Mouse (Mus musculus) midbrain, postnatal 0 days (tissue): ENCODE measurements around the gene Cdh22. TPM values are rescaled to one million over a fixed set of nuclear protein-coding genes. Genes with fewer than 3 reads are reported as not detected.

Experiments used
- ATAC-seq: fragments of 200-750 bp; cut with Nextera tagmentation; 2 replicates; pipeline ENCODE4 v1.8.0; 2017; ENCODE audit warnings: moderate number of reproducible peaks, mild to moderate bottlenecking, moderate TSS enrichment, moderate library complexity; ENCODE audit not compliant: low FRiP score
- DNase-seq: peaks from one replicate; pipeline ENCODE4 v3.0.0-alpha.2; 2015; ENCODE audit warnings: low spot score
- H3K27ac ChIP-seq: fragments of 300-500 bp; sonication (generic); 2 replicates; pipeline ENCODE4 v1.5.1; 2014; ENCODE audit warnings: low read depth, mild to moderate bottlenecking, low read length, mixed read lengths
- H3K27me3 ChIP-seq: fragments of 300-500 bp; sonication (generic); 2 replicates; pipeline ENCODE4 v1.6.1; 2014; ENCODE audit warnings: low read length, control low read depth, mixed read lengths; ENCODE audit not compliant: insufficient read depth
- H3K36me3 ChIP-seq: fragments of 300-500 bp; sonication (generic); 2 replicates; pipeline ENCODE4 v1.6.1; 2014; ENCODE audit warnings: low read length, control low read depth, mixed read lengths; ENCODE audit not compliant: insufficient read depth
- H3K4me1 ChIP-seq: fragments of 300-500 bp; sonication (generic); 2 replicates; pipeline ENCODE4 v1.6.1; 2014; ENCODE audit warnings: mild to moderate bottlenecking, control low read depth, antibody characterized with exemption, low read length, mixed read lengths; ENCODE audit not compliant: insufficient read depth
- H3K4me2 ChIP-seq: fragments of 300-500 bp; sonication (generic); 2 replicates; pipeline ENCODE4 v1.6.1; 2014; ENCODE audit warnings: low read depth, mild to moderate bottlenecking, low read length, mixed read lengths; ENCODE audit not compliant: poor library complexity, severe bottlenecking
- H3K4me3 ChIP-seq: fragments of 300-500 bp; sonication (generic); 2 replicates; pipeline ENCODE4 v1.5.1; 2014; ENCODE audit warnings: low read depth, mild to moderate bottlenecking, low read length, moderate library complexity
- H3K9ac ChIP-seq: fragments of 300-500 bp; sonication (generic); replicated peaks from 2 replicates; pipeline ENCODE4 v1.6.1; 2014; ENCODE audit warnings: mild to moderate bottlenecking, low read length, moderate library complexity, mixed read lengths; ENCODE audit not compliant: poor library complexity, severe bottlenecking
- H3K9me3 ChIP-seq: fragments of 300-500 bp; sonication (generic); 2 replicates; pipeline ENCODE4 v1.6.1; 2016; ENCODE audit warnings: low read length, control low read depth
- CTCF ChIP-seq: IDR thresholded peaks from 2 replicates; pipeline ENCODE4 v1.5.1; 2016; ENCODE audit warnings: antibody characterized with exemption, mild to moderate bottlenecking
- WGBS: fragments of 180-500 bp; shearing (Covaris S2); extraction: QIAGEN DNeasy Blood & Tissue Kit; methylation state at CpG from one replicate; pipeline ENCODE4 v1.1.7; 2014; 5-methylcytosine and 5-hydroxymethylcytosine counted together
- polyA plus RNA-seq: library from polyadenylated mRNA; unstranded; fragments of >200 nt; fragmentation: Nextera tagmentation; extraction: Ambion mirVana; gene quantifications from 2 replicates; pipeline ENCODE4 v1.2.1, GENCODE M21; 2015
- total RNA-seq: library from RNA; depleted of rRNA; stranded (reverse); fragments of >200 nt; gene quantifications from 2 replicates; pipeline ENCODE4 v1.2.3, GENCODE M21; 2014

Gene Cdh22
- total and polyA plus RNA-seq, 2 experiments from 2014 or later = 23.2 to 47.9 TPM

DNA sequence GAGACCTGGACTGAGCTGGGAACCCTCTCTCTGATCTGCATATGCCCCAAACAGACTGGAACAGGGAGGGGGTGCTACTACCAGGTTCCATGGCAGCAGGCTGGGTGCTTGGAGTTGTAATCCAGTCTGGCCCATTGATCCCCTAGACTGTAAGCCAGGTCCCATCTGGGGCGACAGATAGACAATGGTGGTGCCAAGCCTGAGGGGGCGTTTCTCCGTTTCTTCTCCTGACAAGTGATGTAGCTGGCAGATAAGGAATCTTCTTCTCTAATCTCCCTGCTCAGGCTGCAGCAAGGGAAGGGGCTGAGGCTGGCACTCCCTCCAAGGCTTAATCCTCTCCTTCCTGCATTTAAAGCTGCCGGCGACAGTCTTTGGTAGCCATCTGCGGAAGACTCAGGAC lies 37.1 kb downstream of the Cdh22 start:
- Histone ChIP-seq H3K27ac (no peak overlapping the region), H3K9me3 (no peaks in the 10 kb centered on the region), H3K4me1 (peaks cover 22% of the 10 kb centered on the region), H3K4me3 (no peak overlapping the region), H3K27me3 (no peaks in the 10 kb centered on the region; the same call in 1 of the 2 replicates), H3K4me2 (no peak overlapping the region), H3K36me3 (no peaks in the 10 kb centered on the region), H3K9ac (no peak overlapping the region)
- DNase-seq = no peak
- no peak for ATAC-seq
- 28% methylated on average over 6 of the region's 6 CpGs for WGBS
- TF ChIP-seq CTCF = no peak

- no peaks in the 10 kb centered on the region for H3K9me3 ChIP-seq
- H3K4me2 ChIP-seq = peak overlapping the region; percentile 18; the same call in 1 of the 2 replicates
- peak overlapping the region; percentile 59; the same call in 1 of the 2 replicates for H3K27ac ChIP-seq
- H3K4me3 ChIP-seq = no peak overlapping the region
- no peak for TF ChIP-seq CTCF
- peak; percentile 73 for DNase-seq
- H3K36me3 ChIP-seq = no peaks in the 10 kb centered on the region
- ATAC-seq = peak; percentile 68
- WGBS = 6% methylated on average over 32 of the region's 32 CpGs
- no peaks in the 10 kb centered on the region; the same call in 1 of the 2 replicates for H3K27me3 ChIP-seq
- H3K4me1 ChIP-seq = peaks cover 10% of the 10 kb centered on the region
- H3K9ac ChIP-seq = 0 out of 2 replicates have a peak overlapping the region, but pooled peaks have one; percentile 29
These were observed 39.1 kb downstream of the Cdh22 start for GRCm38 (mm10) chr2:165195411-165196182.

DNA sequence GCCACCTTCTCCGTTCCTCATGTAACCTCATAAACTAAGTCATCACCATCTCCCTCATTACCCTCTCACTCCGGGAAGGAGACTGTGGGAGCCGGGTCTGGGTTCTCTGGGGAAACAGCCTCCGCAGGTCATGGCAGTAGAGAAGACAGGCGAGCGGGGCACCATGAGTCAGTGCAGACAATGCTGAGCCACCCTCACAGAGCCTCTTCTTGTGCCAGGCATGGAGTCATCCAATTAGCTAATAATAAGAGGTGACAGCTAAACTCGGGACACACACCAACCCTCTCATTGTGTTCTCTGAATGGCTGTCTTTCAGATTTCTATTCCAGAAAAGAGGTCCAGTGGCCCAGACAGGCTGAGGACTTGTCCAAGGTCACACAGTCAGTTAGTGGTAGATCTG lies 43.2 kb downstream of the Cdh22 start:
- no peak overlapping the region for H3K4me3 ChIP-seq
- no peaks in the 10 kb centered on the region; the same call in none of the 2 replicates for H3K27me3 ChIP-seq
- H3K4me2 ChIP-seq = no peak overlapping the region
- DNase-seq = no peak
- H3K9ac ChIP-seq = no peak overlapping the region
- peaks cover 10% of the 10 kb centered on the region for H3K4me1 ChIP-seq
- WGBS = 53% methylated on average over 7 of the region's 7 CpGs
- H3K27ac ChIP-seq = no peak overlapping the region
- no peak for ATAC-seq
- no peaks in the 10 kb centered on the region for H3K36me3 ChIP-seq
- TF ChIP-seq CTCF = no peak
- H3K9me3 ChIP-seq = no peaks in the 10 kb centered on the region

- Histone ChIP-seq H3K9ac (no peak overlapping the region), H3K4me1 (no peaks in the 10 kb centered on the region), H3K27me3 (no peaks in the 10 kb centered on the region; the same call in 1 of the 2 replicates), H3K27ac (no peak overlapping the region), H3K36me3 (no peaks in the 10 kb centered on the region), H3K4me2 (no peak overlapping the region), H3K9me3 (no peaks in the 10 kb centered on the region), H3K4me3 (no peak overlapping the region)
- DNase-seq (no peak), ATAC-seq (no peak)
- no peak for TF ChIP-seq CTCF
- 76% methylated on average over 3 of the region's 3 CpGs for WGBS
These were observed 45.1 kb downstream of the Cdh22 start for GRCm38 (mm10) chr2:165189546-165189945.

DNA sequence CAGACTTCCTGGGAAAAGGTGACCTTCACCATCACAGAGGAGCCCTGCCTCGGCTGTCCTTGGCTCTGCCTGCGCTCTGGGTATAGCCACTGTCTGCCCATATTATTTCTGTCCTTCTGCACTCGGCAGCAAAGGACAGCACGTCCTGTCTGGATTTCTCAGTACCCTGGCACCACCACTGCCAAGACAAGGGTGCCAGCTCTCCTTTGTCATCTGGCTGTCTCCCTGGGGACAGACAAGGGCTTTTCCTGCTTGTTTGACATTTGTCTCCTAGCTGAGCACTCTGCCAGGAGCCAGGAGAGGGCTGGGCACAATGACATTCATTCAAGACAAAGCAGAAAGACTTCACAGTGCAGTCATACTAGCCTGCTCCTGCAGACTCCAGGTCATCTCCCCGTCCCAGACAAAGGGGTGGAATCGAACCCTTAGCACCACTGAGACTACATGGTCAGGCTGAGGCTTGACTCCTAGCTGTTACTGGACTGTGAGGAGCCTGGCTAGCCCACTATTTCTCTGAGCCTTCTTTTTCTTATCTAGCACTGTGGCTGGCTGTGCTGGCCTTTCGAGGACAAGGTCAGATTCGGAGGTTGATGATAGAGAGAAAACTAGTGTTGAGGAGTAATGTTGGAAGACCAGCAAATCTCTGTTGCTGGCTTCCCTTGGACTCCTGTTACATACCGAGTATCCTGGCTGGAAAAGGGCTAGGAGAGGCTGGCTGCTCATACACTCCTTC lies 46.8 kb downstream of the Cdh22 start:
- Histone ChIP-seq H3K4me1 (no peaks in the 10 kb centered on the region; the same call in 1 of the 2 replicates), H3K27ac (no peak overlapping the region), H3K9me3 (no peaks in the 10 kb centered on the region), H3K4me3 (no peak overlapping the region), H3K4me2 (no peak overlapping the region), H3K36me3 (no peaks in the 10 kb centered on the region), H3K27me3 (no peaks in the 10 kb centered on the region; the same call in 1 of the 2 replicates), H3K9ac (no peak overlapping the region)
- DNase-seq = peak; percentile 53
- ATAC-seq = no peak
- 76% methylated on average over 9 of the region's 9 CpGs for WGBS
- no peak for TF ChIP-seq CTCF
